Mouse (Mus musculus) megakaryocyte, embryonic 14.5 days (primary cell): ENCODE measurements around the gene Shb.

Source experiments
- FLI1 ChIP-seq: IDR thresholded peaks from 2 replicates; pipeline ENCODE4 v1.6.1; 2012; ENCODE audit warnings: low read length, inconsistent platforms, mixed read lengths
- GATA1 ChIP-seq: IDR thresholded peaks from 3 replicates; pipeline ENCODE4 v1.6.1; 2012; ENCODE audit warnings: mixed read lengths, low read length, inconsistent platforms, borderline replicate concordance

- TF ChIP-seq GATA1 (no peak), FLI1 (no peak)
Observed at GRCm38 (mm10) chr4:45521705-45522582, 10.3 kb downstream of the Shb start.
